Mouse (Mus musculus) activated CD4-positive, CD25-positive, alpha-beta regulatory T cell, adult 4 months (primary cell): ENCODE results near the gene Gypa. TPM values are rescaled to one million over a fixed set of nuclear protein-coding genes. Genes with fewer than 3 reads are reported as not detected.
A peak's percentile ranks its signal among the peaks of the same experiment; 100 is the strongest.

Experiments used
- ATAC-seq: one replicate; pipeline ENCODE4 v1.8.0; 2017
- polyA plus RNA-seq, 2 experiments: library from polyadenylated mRNA; unstranded; fragments of 100-300 nt; shearing (Covaris generic); gene quantifications; one replicate each; pipeline ENCODE4 v1.2.1; 2017

The Gypa gene
- 1 to 10 TPM in 1 of 2 experiments, under 1 TPM in 1; 0.17 to 3.9 TPM for polyA plus RNA-seq

- ATAC-seq: no peak
Measured at GRCm38 (mm10) chr8:80493523-80494345, at the start of gene Gypa. Gene Gypa (plus strand): TSS chr8:80493781.

- no peak for ATAC-seq
Measured at GRCm38 (mm10) chr8:80444534-80445072, 49.0 kb upstream of the Gypa start.

GRCm38 (mm10) chr8:80447217-80447616 lies 46.4 kb upstream of the Gypa start:
- no peak for ATAC-seq

GRCm38 (mm10) chr8:80451938-80452690 lies 41.5 kb upstream of the Gypa start:
- ATAC-seq: no peak

GRCm38 (mm10) chr8:80463450-80463917 lies 30.1 kb upstream of the Gypa start:
- no peak for ATAC-seq

GRCm38 (mm10) chr8:80474971-80475370 lies 18.6 kb upstream of the Gypa start:
- ATAC-seq: no peak

GRCm38 (mm10) chr8:80478156-80478555 lies 15.4 kb upstream of the Gypa start:
- ATAC-seq: no peak

- ATAC-seq: no peak
Measured at GRCm38 (mm10) chr8:80479129-80479528, 14.5 kb upstream of the Gypa start.

- ATAC-seq: no peak
Measured at GRCm38 (mm10) chr8:80482173-80482572, 11.4 kb upstream of the Gypa start.

- ATAC-seq: no peak
Measured at GRCm38 (mm10) chr8:80482822-80483774, 10.5 kb upstream of the Gypa start.

- ATAC-seq: no peak
Measured at GRCm38 (mm10) chr8:80491562-80491961, 2.0 kb upstream of the Gypa start.

GRCm38 (mm10) chr8:80492987-80493441 lies 567 bp upstream of the Gypa start:
- peak; percentile 71 for ATAC-seq

GRCm38 (mm10) chr8:80494346-80494660 lies 722 bp downstream of the Gypa start:
- ATAC-seq: no peak

GRCm38 (mm10) chr8:80494819-80495218 lies 1.2 kb downstream of the Gypa start:
- ATAC-seq: no peak

GRCm38 (mm10) chr8:80495527-80495926 lies 1.9 kb downstream of the Gypa start:
- no peak for ATAC-seq

GRCm38 (mm10) chr8:80497323-80497722 lies 3.7 kb downstream of the Gypa start:
- no peak for ATAC-seq

GRCm38 (mm10) chr8:80500244-80500643 lies 6.7 kb downstream of the Gypa start:
- ATAC-seq: no peak

- ATAC-seq: no peak
Measured at GRCm38 (mm10) chr8:80500773-80501172, 7.2 kb downstream of the Gypa start.

- no peak for ATAC-seq
Measured at GRCm38 (mm10) chr8:80501283-80501682, 7.7 kb downstream of the Gypa start.

- ATAC-seq: no peak
Measured at GRCm38 (mm10) chr8:80526382-80527355, 33.1 kb downstream of the Gypa start.

GRCm38 (mm10) chr8:80541836-80542235 lies 48.3 kb downstream of the Gypa start:
- ATAC-seq: no peak
